Mouse (Mus musculus) olfactory bulb, adult 2 months (tissue): ENCODE data around the gene Elavl1. TPM values are rescaled to one million over a fixed set of nuclear protein-coding genes. Genes with fewer than 3 reads are reported as not detected.
A peak's percentile ranks its signal among the peaks of the same experiment; 100 is the strongest.
"Not testable (repeated sequence)": the region's sequence is repeated elsewhere in the genome, so short reads cannot be mapped to it uniquely, and the experiment has no call there.

Experiments used
- H3K27ac ChIP-seq: fragments of 200-500 bp; 2 replicates; pipeline ENCODE4 v1.5.1; 2012; ENCODE audit warnings: low read depth, low read length; ENCODE audit not compliant: insufficient read depth
- H3K4me1 ChIP-seq: fragments of 200-500 bp; 2 replicates; pipeline ENCODE4 v1.6.1; 2012; ENCODE audit warnings: low read length; ENCODE audit not compliant: control insufficient read depth, insufficient read depth
- H3K4me3 ChIP-seq: fragments of 200-500 bp; 2 replicates; pipeline ENCODE4 v1.5.1; 2012; ENCODE audit warnings: mild to moderate bottlenecking, low read depth, low read length, moderate library complexity; ENCODE audit not compliant: insufficient read depth
- CTCF ChIP-seq: fragments of 200-500 bp; IDR thresholded peaks from 2 replicates; pipeline ENCODE4 v1.5.1; 2012; ENCODE audit warnings: low read depth, mild to moderate bottlenecking, low read length, moderate library complexity; ENCODE audit not compliant: insufficient read depth
- POLR2A ChIP-seq: fragments of 200-500 bp; IDR thresholded peaks from 2 replicates; pipeline ENCODE4 v1.6.1; 2012; ENCODE audit warnings: mild to moderate bottlenecking, low read depth, low read length, moderate library complexity; ENCODE audit not compliant: insufficient read depth
- WGBS: fragments of 180-500 bp; shearing (Covaris S2); methylation state at CpG from one replicate; pipeline ENCODE4 v1.1.7; 2018; 5-methylcytosine and 5-hydroxymethylcytosine counted together
- polyA plus RNA-seq: library from polyadenylated mRNA; stranded (reverse); fragments of >200 nt; gene quantifications from 2 replicates; pipeline ENCODE4 v1.2.4, GENCODE M21; 2012; ENCODE audit warnings: low replicate concordance; ENCODE audit not compliant: missing spikeins, insufficient read depth, insufficient read length

Elavl1 gene
- polyA plus RNA-seq, 1 experiment, result not detected

GRCm38 (mm10) chr8:4353741-4354140 is 28.5 kb upstream of the Elavl1 start:
- WGBS, result 87% methylated on average over 4 of the region's 4 CpGs
- no peak for TF ChIP-seq POLR2A
- TF ChIP-seq CTCF, result no peak

DNA sequence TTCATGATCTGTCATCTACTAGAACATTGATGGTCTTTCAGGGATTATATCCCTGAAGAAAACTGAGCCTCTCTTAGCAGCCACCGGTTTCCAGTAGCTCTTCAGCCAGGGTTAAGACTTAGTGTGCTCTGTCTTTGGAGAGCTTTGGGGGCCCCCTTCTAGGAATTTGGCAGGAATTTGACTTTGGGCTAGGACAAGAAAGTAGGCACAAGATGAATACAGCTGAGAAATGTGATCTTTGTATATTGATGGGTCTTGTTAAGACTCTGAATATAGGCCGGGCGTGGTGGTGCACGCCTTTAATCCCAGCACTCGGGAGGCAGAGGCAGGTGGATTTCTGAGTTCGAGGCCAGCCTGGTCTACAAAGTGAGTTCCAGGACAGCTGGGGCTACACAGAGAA is 27.3 kb upstream of the Elavl1 start:
- WGBS, result 93% methylated on average over 6 of the region's 6 CpGs
- H3K4me3 ChIP-seq, H3K4me1 ChIP-seq, H3K27ac ChIP-seq: not testable (repeated sequence)

More at GRCm38 (mm10) chr8:4353741-4354140, 28.5 kb upstream of the Elavl1 start:
- no peaks in the 10 kb centered on the region for H3K4me1 ChIP-seq
- H3K4me3 ChIP-seq, result no peak overlapping the region
- no peak overlapping the region for H3K27ac ChIP-seq

GRCm38 (mm10) chr8:4350618-4351017 is 25.4 kb upstream of the Elavl1 start:
- 92% methylated on average over 3 of the region's 3 CpGs for WGBS
- peaks cover 2% of the 10 kb centered on the region; the same call in 1 of the 2 replicates for H3K4me1 ChIP-seq
- H3K27ac ChIP-seq, result no peak overlapping the region
- TF ChIP-seq CTCF (no peak), POLR2A (no peak)
- no peak overlapping the region for H3K4me3 ChIP-seq

DNA sequence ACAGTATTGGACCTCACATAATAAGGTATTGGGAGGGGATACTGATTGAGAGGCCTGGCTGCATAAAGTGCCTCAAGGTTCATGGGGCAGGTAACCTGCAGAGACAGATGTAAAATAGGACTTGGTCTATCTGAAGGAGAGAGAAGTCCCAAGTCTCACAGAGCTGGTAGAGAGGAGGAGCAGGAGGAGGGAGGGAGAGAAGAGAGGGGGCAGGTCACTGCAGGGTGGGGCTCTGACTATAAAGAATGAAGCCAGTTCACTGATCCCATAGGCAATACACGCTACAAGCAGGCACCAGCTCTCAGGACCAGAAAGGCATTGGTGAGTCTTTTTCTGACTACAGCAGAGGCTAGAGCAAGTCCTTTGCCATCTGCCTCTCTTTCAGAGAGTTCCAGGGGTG is 24.1 kb upstream of the Elavl1 start:
- Histone ChIP-seq H3K4me1 (peaks cover 2% of the 10 kb centered on the region; the same call in 1 of the 2 replicates), H3K27ac (no peak overlapping the region), H3K4me3 (no peak overlapping the region)
- TF ChIP-seq CTCF (no peak), POLR2A (no peak)
- WGBS, result 76% methylated on average over 1 of the region's 1 CpGs

DNA sequence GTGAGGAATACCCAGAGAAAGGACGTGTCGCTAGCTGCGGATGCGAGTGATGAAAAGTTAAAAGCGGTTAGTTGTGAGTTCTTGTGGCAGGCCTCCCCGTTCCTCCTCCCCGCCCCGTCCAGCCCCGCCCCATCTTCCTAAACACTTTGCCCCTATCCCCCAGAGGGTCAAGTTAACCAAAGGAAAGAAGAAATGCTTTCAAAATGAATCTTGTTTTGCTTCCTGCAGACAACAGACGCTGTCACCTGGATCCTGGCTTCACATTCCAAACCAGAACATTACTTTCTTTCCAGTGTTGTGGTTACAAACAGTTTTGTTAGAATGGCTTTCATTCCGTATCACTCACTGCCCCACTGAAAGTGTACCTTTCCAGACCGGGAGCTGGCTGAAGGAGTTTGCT is 23.1 kb upstream of the Elavl1 start:
- H3K4me1 ChIP-seq, result peaks cover 2% of the 10 kb centered on the region; the same call in 1 of the 2 replicates
- 41% methylated on average over 12 of the region's 12 CpGs for WGBS

GRCm38 (mm10) chr8:4347661-4348060 is 22.4 kb upstream of the Elavl1 start:
- peaks cover 2% of the 10 kb centered on the region; the same call in 1 of the 2 replicates for H3K4me1 ChIP-seq
- 74% methylated on average over 7 of the region's 7 CpGs for WGBS
- no peak for TF ChIP-seq POLR2A
- TF ChIP-seq CTCF, result no peak
- no peak overlapping the region for H3K4me3 ChIP-seq
- H3K27ac ChIP-seq, result no peak overlapping the region

More for the DNA sequence above, 23.1 kb upstream of the Elavl1 start:
- Histone ChIP-seq H3K4me3 (no peak overlapping the region), H3K27ac (no peak overlapping the region)
- no peak for TF ChIP-seq CTCF
- TF ChIP-seq POLR2A, result no peak

GRCm38 (mm10) chr8:4340207-4340606 is 15.0 kb upstream of the Elavl1 start:
- Histone ChIP-seq H3K27ac (no peak overlapping the region), H3K4me3 (no peak overlapping the region), H3K4me1 (peaks cover 11% of the 10 kb centered on the region)
- TF ChIP-seq POLR2A (no peak), CTCF (no peak)
- WGBS, result 14% methylated on average over 3 of the region's 3 CpGs

- H3K4me1 ChIP-seq, result peaks cover 7% of the 10 kb centered on the region
- no peak overlapping the region for H3K4me3 ChIP-seq
- 86% methylated on average over 2 of the region's 2 CpGs for WGBS
- TF ChIP-seq POLR2A, result no peak
- TF ChIP-seq CTCF, result no peak
- H3K27ac ChIP-seq, result no peak overlapping the region
Measured at GRCm38 (mm10) chr8:4335678-4336077, 10.5 kb upstream of the Elavl1 start.

DNA sequence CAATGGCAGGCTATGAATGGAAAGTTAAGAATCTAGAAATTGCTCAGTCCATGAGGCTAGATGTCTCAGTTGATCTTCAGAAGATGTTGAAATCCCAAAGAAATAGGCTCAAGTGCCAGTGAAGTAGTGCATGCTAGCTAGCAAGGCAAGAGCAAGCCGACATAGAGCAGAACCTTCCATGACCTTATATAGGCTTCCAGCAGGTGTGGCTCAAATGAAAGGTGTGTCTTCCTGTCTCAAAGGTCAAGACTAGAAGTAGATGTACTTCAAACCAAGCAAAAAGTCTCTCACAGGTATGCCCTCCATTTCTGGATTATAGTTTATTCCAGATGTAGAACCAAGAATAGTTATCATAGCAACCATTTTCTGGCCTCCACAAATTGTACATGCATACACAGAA is 8.8 kb upstream of the Elavl1 start:
- H3K27ac ChIP-seq, result no peak overlapping the region
- TF ChIP-seq POLR2A (no peak), CTCF (no peak)
- WGBS, result 100% methylated on average over 1 of the region's 1 CpGs
- no peak overlapping the region for H3K4me3 ChIP-seq
- 0 out of 2 replicates have a peak, but pooled peaks cover 2% of the 10 kb centered on the region for H3K4me1 ChIP-seq

GRCm38 (mm10) chr8:4329000-4329399 is 3.8 kb upstream of the Elavl1 start:
- 86% methylated on average over 5 of the region's 5 CpGs for WGBS
- Histone ChIP-seq H3K27ac (no peak overlapping the region), H3K4me1 (no peaks in the 10 kb centered on the region), H3K4me3 (no peak overlapping the region)
- TF ChIP-seq CTCF (no peak), POLR2A (no peak)

GRCm38 (mm10) chr8:4325751-4326036 is 481 bp upstream of the Elavl1 start:
- peak overlapping the region; percentile 100 for H3K4me3 ChIP-seq
- H3K27ac ChIP-seq, result no peak overlapping the region
- TF ChIP-seq POLR2A, result no peak
- no peak for TF ChIP-seq CTCF
- WGBS, result 35% methylated on average over 7 of the region's 7 CpGs
- no peaks in the 10 kb centered on the region for H3K4me1 ChIP-seq
